Mouse (Mus musculus): ENCODE results near the gene Ifnar1. TPM values are rescaled to one million over a fixed set of nuclear protein-coding genes. Genes with fewer than 3 reads are reported as not detected.
"Not testable (repeated sequence)": the region's sequence is repeated elsewhere in the genome, so short reads cannot be mapped to it uniquely, and the experiment has no call there.

The Ifnar1 gene
- 53.9 and 56.0 TPM in 2 replicates for polyA plus RNA-seq (2014; fragmentation: Nextera tagmentation; extraction: Ambion mirVana)

- peak within 1 kb of the TSS; percentile 90 for H3K4me3 ChIP-seq (ENCODE audit: low read depth, low read length)
- H3K4me1 ChIP-seq (ENCODE audit: control insufficient read depth, insufficient read depth, low read length), result peaks cover 3% of the 10 kb centered on the region; the same call in 1 of the 2 replicates
- under 1% methylated on average over 57 of the region's 68 CpGs for WGBS
- H3K36me3 ChIP-seq (ENCODE audit: control insufficient read depth, insufficient read depth, low read length), result peaks cover under 1% of the 10 kb centered on the region; the same call in 1 of the 2 replicates
- H3K27ac ChIP-seq (ENCODE audit: low read depth, low read length), result peak within 1 kb of the TSS; percentile 92
- DNase-seq (ENCODE audit: low spot score) (peak; percentile 97), ATAC-seq (ENCODE audit: insufficient read depth, low FRiP score, low TSS enrichment) (peak; percentile 99)
- peak within 1 kb of the TSS; percentile 95 for H3K9ac ChIP-seq (ENCODE audit: low read length)
- H3K27me3 ChIP-seq (ENCODE audit: control insufficient read depth, insufficient read depth, low read length), result no peaks in the 10 kb centered on the region
- peak within 1 kb of the TSS; percentile 69 for H3K4me2 ChIP-seq (ENCODE audit: low read depth)
- no peaks in the 10 kb centered on the region for H3K9me3 ChIP-seq (ENCODE audit: control insufficient read depth, low read length)
Measured at GRCm38 (mm10) chr16:91484808-91485700, at the start of gene Ifnar1. Ifnar1 (plus strand) TSS chr16:91485238.

- Histone ChIP-seq H3K9me3 (ENCODE audit: control insufficient read depth, low read length) (no peaks in the 10 kb centered on the region), H3K4me2 (ENCODE audit: low read depth) (no peak overlapping the region), H3K36me3 (ENCODE audit: control insufficient read depth, insufficient read depth, low read length) (no peaks in the 10 kb centered on the region), H3K4me1 (ENCODE audit: control insufficient read depth, insufficient read depth, low read length) (no peaks in the 10 kb centered on the region), H3K4me3 (ENCODE audit: low read depth, low read length) (no peak overlapping the region), H3K9ac (ENCODE audit: low read length) (no peak overlapping the region), H3K27me3 (ENCODE audit: control insufficient read depth, insufficient read depth, low read length) (no peaks in the 10 kb centered on the region), H3K27ac (ENCODE audit: low read depth, low read length) (no peak overlapping the region)
- WGBS, result 82% methylated on average over 3 of the region's 3 CpGs
- ATAC-seq (ENCODE audit: insufficient read depth, low FRiP score, low TSS enrichment) (no peak), DNase-seq (ENCODE audit: low spot score) (no peak)
Measured at GRCm38 (mm10) chr16:91438081-91438480, 47.0 kb upstream of the Ifnar1 start.

GRCm38 (mm10) chr16:91438599-91438998 lies 46.4 kb upstream of the Ifnar1 start:
- not testable (repeated sequence) for H3K9me3 ChIP-seq (ENCODE audit: control insufficient read depth, low read length); ATAC-seq (ENCODE audit: insufficient read depth, low FRiP score, low TSS enrichment); H3K4me1 ChIP-seq (ENCODE audit: control insufficient read depth, insufficient read depth, low read length); H3K27ac ChIP-seq (ENCODE audit: low read depth, low read length); H3K9ac ChIP-seq (ENCODE audit: low read length); DNase-seq (ENCODE audit: low spot score); H3K4me3 ChIP-seq (ENCODE audit: low read depth, low read length); H3K27me3 ChIP-seq (ENCODE audit: control insufficient read depth, insufficient read depth, low read length); H3K36me3 ChIP-seq (ENCODE audit: control insufficient read depth, insufficient read depth, low read length); H3K4me2 ChIP-seq (ENCODE audit: low read depth)
- WGBS, result 71% methylated on average over 1 of the region's 1 CpGs

- H3K4me2 ChIP-seq (ENCODE audit: low read depth), result no peak overlapping the region
- H3K36me3 ChIP-seq (ENCODE audit: control insufficient read depth, insufficient read depth, low read length), result no peaks in the 10 kb centered on the region
- no peak overlapping the region for H3K27ac ChIP-seq (ENCODE audit: low read depth, low read length)
- WGBS, result 77% methylated on average over 7 of the region's 7 CpGs
- no peaks in the 10 kb centered on the region for H3K9me3 ChIP-seq (ENCODE audit: control insufficient read depth, low read length)
- no peaks in the 10 kb centered on the region for H3K27me3 ChIP-seq (ENCODE audit: control insufficient read depth, insufficient read depth, low read length)
- no peak overlapping the region for H3K4me3 ChIP-seq (ENCODE audit: low read depth, low read length)
- DNase-seq (ENCODE audit: low spot score) (no peak), ATAC-seq (ENCODE audit: insufficient read depth, low FRiP score, low TSS enrichment) (no peak)
- no peak overlapping the region for H3K9ac ChIP-seq (ENCODE audit: low read length)
- H3K4me1 ChIP-seq (ENCODE audit: control insufficient read depth, insufficient read depth, low read length), result no peaks in the 10 kb centered on the region
Measured at GRCm38 (mm10) chr16:91441366-91441765, 43.7 kb upstream of the Ifnar1 start.

DNA sequence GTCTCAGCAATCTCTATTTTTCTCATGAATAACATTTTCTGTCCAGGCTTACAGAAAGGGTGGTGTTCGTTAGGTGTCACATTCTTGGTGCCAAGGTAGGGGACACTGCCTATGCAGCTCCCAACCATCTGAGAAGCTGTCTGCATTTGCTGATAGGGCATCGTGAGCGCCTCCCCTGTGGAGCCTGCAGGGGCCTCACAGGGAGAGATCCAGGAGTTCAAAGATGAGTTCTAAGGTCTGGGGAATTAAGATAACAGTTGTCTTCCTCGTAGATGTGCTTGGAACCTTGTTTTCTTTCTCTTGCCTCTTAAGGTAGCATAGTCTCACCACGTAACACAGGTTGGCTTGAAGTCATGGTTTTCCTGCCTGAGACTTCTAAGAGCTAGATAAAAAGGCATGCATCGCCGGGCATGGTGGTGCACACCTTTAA lies 43.2 kb upstream of the Ifnar1 start:
- 84% methylated on average over 7 of the region's 7 CpGs for WGBS
- Histone ChIP-seq H3K36me3 (ENCODE audit: control insufficient read depth, insufficient read depth, low read length) (no peaks in the 10 kb centered on the region), H3K27ac (ENCODE audit: low read depth, low read length) (no peak overlapping the region), H3K27me3 (ENCODE audit: control insufficient read depth, insufficient read depth, low read length) (no peaks in the 10 kb centered on the region), H3K4me3 (ENCODE audit: low read depth, low read length) (no peak overlapping the region), H3K4me1 (ENCODE audit: control insufficient read depth, insufficient read depth, low read length) (no peaks in the 10 kb centered on the region), H3K9me3 (ENCODE audit: control insufficient read depth, low read length) (no peaks in the 10 kb centered on the region), H3K4me2 (ENCODE audit: low read depth) (no peak overlapping the region), H3K9ac (ENCODE audit: low read length) (no peak overlapping the region)
- ATAC-seq (ENCODE audit: insufficient read depth, low FRiP score, low TSS enrichment) (no peak), DNase-seq (ENCODE audit: low spot score) (no peak)

DNA sequence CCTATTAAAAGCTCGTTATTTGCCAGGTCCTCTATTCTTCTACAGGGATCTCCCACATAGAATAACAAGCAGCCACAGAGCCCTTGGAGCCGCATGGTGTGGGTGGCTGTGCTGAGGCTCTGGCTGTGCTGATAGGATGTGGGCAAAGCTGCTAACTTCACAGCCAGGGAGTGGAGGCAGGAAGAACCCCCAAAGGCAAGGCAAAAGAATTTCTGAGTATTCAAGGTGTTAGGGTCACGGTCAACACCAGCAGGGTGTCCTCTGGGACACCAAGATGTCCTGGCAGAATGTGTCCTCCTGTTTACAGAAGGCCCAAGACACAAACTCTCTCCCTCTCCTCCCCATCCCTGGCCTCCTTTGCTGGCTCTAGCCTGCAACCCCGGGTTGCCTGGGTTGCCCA lies 42.6 kb upstream of the Ifnar1 start:
- no peak overlapping the region for H3K4me3 ChIP-seq (ENCODE audit: low read depth, low read length)
- H3K9ac ChIP-seq (ENCODE audit: low read length), result no peak overlapping the region
- no peaks in the 10 kb centered on the region for H3K36me3 ChIP-seq (ENCODE audit: control insufficient read depth, insufficient read depth, low read length)
- DNase-seq (ENCODE audit: low spot score), result no peak
- H3K27me3 ChIP-seq (ENCODE audit: control insufficient read depth, insufficient read depth, low read length), result no peaks in the 10 kb centered on the region
- no peaks in the 10 kb centered on the region for H3K9me3 ChIP-seq (ENCODE audit: control insufficient read depth, low read length)
- WGBS, result 74% methylated on average over 4 of the region's 4 CpGs
- H3K4me2 ChIP-seq (ENCODE audit: low read depth), result no peak overlapping the region
- no peaks in the 10 kb centered on the region for H3K4me1 ChIP-seq (ENCODE audit: control insufficient read depth, insufficient read depth, low read length)
- ATAC-seq (ENCODE audit: insufficient read depth, low FRiP score, low TSS enrichment), result no peak
- no peak overlapping the region for H3K27ac ChIP-seq (ENCODE audit: low read depth, low read length)

DNA sequence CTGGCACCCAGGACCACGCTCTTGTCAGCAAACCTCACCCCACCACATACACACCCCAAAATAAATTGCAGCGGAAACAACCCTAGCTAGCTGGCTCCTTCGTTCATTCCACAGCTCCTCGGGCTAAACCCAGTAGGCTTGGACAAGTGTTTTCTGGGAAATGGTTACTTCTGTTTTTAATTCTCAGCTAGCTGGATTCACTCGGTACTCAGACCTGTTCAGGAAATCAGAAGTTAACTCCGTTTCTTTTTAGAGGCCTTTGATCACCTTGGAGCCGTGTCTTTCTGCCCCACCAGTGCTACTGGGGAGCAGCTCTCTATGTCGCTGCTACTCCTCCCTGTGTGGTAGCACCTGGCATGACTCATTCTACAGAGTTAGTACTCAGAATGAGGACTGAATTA lies 41.8 kb upstream of the Ifnar1 start:
- 86% methylated on average over 8 of the region's 8 CpGs for WGBS
- Histone ChIP-seq H3K36me3 (ENCODE audit: control insufficient read depth, insufficient read depth, low read length) (no peaks in the 10 kb centered on the region), H3K4me3 (ENCODE audit: low read depth, low read length) (no peak overlapping the region), H3K4me2 (ENCODE audit: low read depth) (no peak overlapping the region), H3K9me3 (ENCODE audit: control insufficient read depth, low read length) (no peaks in the 10 kb centered on the region), H3K4me1 (ENCODE audit: control insufficient read depth, insufficient read depth, low read length) (no peaks in the 10 kb centered on the region), H3K27ac (ENCODE audit: low read depth, low read length) (no peak overlapping the region), H3K9ac (ENCODE audit: low read length) (no peak overlapping the region), H3K27me3 (ENCODE audit: control insufficient read depth, insufficient read depth, low read length) (no peaks in the 10 kb centered on the region)
- ATAC-seq (ENCODE audit: insufficient read depth, low FRiP score, low TSS enrichment) (no peak), DNase-seq (ENCODE audit: low spot score) (no peak)

DNA sequence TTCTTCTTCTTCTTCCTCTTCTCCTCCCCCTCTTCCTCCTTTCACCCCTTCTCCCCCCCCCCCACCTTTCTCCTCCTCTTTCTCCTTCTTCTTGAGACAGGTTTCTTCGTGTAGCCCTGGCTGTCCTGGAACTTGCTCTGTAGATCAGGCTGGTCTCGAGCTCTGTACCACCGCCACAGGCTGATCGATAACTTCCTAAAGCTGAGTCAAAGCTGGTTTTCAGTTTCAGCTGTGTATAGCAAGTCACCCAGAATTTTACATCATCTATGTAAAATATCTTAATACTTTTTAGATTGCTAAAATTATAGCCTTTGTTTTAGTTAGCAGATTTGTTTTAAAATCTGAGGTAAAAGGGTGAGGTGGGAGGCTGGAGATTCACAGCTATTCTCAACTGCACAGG lies 40.2 kb upstream of the Ifnar1 start:
- Histone ChIP-seq H3K9ac (ENCODE audit: low read length) (no peak overlapping the region), H3K27ac (ENCODE audit: low read depth, low read length) (no peak overlapping the region), H3K4me1 (ENCODE audit: control insufficient read depth, insufficient read depth, low read length) (no peaks in the 10 kb centered on the region), H3K27me3 (ENCODE audit: control insufficient read depth, insufficient read depth, low read length) (no peaks in the 10 kb centered on the region), H3K36me3 (ENCODE audit: control insufficient read depth, insufficient read depth, low read length) (no peaks in the 10 kb centered on the region), H3K4me2 (ENCODE audit: low read depth) (no peak overlapping the region), H3K4me3 (ENCODE audit: low read depth, low read length) (no peak overlapping the region), H3K9me3 (ENCODE audit: control insufficient read depth, low read length) (no peaks in the 10 kb centered on the region)
- WGBS, result 86% methylated on average over 4 of the region's 4 CpGs
- ATAC-seq (ENCODE audit: insufficient read depth, low FRiP score, low TSS enrichment), result no peak
- no peak for DNase-seq (ENCODE audit: low spot score)

DNA sequence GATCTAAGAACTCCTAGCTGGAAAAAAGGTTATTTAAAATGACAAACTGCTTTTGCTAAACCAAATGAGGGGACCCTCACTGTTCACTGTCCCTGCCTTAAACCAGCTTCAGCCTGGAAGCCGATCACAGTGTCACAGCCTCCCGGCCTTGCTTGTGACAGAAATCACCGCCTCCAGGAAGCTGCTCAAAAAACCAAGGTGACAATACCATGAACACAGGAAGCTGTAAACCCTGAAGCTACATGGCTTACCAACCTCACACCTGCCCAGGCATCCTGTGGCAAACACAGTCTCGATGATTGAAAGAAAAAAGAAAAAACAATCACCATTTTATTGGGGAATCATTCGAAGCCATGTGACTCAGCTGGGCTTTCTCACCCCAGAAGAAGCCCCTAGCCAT lies 39.5 kb upstream of the Ifnar1 start:
- Histone ChIP-seq H3K4me1 (ENCODE audit: control insufficient read depth, insufficient read depth, low read length) (no peaks in the 10 kb centered on the region), H3K4me3 (ENCODE audit: low read depth, low read length) (no peak overlapping the region), H3K4me2 (ENCODE audit: low read depth) (no peak overlapping the region), H3K9me3 (ENCODE audit: control insufficient read depth, low read length) (no peaks in the 10 kb centered on the region), H3K36me3 (ENCODE audit: control insufficient read depth, insufficient read depth, low read length) (no peaks in the 10 kb centered on the region), H3K27me3 (ENCODE audit: control insufficient read depth, insufficient read depth, low read length) (no peaks in the 10 kb centered on the region), H3K9ac (ENCODE audit: low read length) (no peak overlapping the region), H3K27ac (ENCODE audit: low read depth, low read length) (no peak overlapping the region)
- no peak for DNase-seq (ENCODE audit: low spot score)
- 85% methylated on average over 5 of the region's 5 CpGs for WGBS
- ATAC-seq (ENCODE audit: insufficient read depth, low FRiP score, low TSS enrichment), result no peak

Measured in neural tube, embryonic 11.5 days (tissue).